Mouse (Mus musculus): ENCODE measurements around the gene Adcy9.
"Not testable (repeated sequence)": the region's sequence is repeated elsewhere in the genome, so short reads cannot be mapped to it uniquely, and the experiment has no call there.

Adcy9 gene

GRCm38 (mm10) chr16:4280949-4281348 is 139.3 kb downstream of the Adcy9 start:
- ATAC-seq (ENCODE audit: insufficient number of reproducible peaks, low FRiP score, low TSS enrichment) = no peak

- no peak for ATAC-seq (ENCODE audit: insufficient number of reproducible peaks, low FRiP score, low TSS enrichment)
Measured at GRCm38 (mm10) chr16:4279601-4280000, 140.7 kb downstream of the Adcy9 start.

DNA sequence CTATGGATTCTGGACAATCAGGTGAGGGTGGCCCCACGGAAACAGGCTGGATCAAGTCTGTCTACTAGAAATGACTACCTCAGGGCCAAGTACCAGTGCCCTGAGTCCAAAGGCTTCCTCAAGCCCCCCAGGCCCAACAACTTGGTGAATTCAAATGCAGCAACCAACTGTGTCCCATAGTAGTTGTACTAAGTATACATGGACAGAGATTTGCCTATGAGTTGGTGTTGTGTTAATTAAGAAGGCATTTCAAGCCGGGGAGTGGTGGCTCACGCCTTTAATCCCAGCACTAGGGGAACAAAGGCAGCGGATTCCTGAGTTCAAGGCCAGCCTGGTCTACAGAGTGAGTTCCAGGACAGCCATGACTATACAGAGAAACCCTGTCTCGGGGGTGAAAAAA is 143.7 kb downstream of the Adcy9 start:
- ATAC-seq (ENCODE audit: insufficient number of reproducible peaks, low FRiP score, low TSS enrichment) = no peak

DNA sequence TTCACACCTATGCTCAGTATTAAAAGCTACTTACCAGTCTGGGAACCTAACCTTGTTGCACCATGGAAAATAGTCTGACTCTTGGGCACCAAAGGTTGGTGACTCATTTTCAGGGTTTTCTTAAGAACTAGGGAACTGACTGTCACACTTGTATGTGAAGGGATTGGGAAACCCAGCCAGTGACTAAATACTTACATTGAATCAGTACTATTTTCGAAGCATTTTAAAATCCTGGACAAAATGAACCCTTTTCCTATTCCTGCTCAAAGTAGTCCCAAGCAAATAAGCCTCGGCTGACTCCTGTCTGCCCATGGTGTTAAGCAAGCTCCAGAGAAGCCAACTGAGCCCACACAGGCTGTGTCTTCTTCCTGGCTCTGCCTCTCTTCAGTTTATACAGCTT is 144.1 kb downstream of the Adcy9 start:
- no peak for ATAC-seq (ENCODE audit: insufficient number of reproducible peaks, low FRiP score, low TSS enrichment)

- ATAC-seq (ENCODE audit: insufficient number of reproducible peaks, low FRiP score, low TSS enrichment) = no peak
Measured at GRCm38 (mm10) chr16:4273702-4274476, 146.4 kb downstream of the Adcy9 start.

DNA sequence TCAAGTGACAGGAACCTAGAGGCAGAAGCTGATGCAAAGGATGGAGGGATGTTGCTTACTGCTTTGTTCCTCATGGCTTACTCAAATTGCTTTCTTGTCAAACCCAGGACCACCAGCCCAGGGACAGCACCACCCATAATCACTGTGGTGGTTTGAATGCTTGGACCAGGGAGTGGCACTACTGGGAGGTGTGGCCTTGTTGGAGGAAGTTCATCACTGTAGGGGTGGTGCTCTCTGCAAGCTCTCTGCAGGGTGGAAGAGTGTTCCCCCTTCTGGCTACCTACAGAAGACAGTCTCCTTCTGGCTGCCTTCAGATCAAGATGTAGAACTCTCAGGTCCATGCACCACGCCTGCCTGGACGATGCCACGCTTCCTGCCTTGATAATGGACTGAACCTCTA is 148.0 kb downstream of the Adcy9 start:
- no peak for ATAC-seq (ENCODE audit: insufficient number of reproducible peaks, low FRiP score, low TSS enrichment)

DNA sequence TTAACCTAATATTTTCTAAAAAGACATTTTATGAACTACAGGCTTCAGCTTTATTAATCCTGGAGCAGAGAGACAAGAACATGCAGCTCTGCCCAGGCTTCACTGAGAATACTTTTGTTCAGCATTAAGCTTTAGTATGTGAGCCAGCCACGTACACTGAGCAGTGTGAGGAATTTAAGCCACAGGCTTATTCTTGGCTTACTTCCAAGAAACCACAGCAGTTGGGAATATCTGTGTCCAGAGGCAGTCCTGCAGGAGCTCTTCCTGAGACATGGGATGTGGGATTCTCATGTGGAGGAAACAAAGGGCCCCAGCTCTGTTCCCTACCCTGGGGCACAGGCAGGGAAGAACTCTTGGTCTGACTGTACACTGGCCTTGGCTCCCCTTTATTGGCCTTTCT is 149.4 kb downstream of the Adcy9 start:
- no peak for ATAC-seq (ENCODE audit: insufficient number of reproducible peaks, low FRiP score, low TSS enrichment)

DNA sequence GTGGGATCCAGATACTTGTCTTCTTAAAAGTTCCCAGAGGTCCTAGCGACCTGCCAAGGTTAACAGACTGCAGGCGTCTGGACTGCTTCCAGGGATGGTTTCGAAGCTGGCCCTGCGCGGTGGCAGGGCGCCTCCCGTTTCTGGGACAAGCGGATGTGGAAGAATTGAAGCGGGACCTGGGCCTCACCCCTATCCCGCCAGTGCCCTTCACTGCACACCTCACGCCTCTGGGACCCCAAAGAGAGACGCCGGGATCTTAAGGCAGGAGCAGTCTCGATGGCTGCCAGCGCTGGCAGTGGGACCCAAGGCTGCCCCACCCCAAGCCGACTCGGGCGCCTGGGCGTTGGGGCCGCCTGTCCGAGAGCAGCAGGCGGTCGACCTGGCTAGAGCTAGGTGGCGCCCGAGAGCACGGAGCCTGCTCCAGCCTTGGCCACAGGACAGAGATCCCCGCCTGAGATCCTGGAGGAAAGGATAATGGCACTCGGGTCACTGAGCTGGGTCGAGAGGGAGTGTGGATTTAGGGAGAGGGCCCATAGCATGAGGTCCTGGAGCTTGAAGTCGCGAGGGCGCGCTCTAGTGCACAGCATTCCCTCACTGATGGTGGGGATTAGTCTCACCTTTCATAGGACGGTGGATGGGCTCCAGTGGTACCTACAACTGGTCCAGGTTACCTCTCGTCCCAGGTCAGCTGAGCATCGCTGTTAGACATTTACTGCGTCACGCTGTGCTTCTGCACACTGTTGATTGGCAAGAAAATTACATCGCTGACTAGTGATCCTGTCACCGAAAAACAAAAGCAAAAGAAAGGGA is 152.2 kb downstream of the Adcy9 start:
- ATAC-seq (ENCODE audit: insufficient number of reproducible peaks, low FRiP score, low TSS enrichment) = peak; percentile 88

DNA sequence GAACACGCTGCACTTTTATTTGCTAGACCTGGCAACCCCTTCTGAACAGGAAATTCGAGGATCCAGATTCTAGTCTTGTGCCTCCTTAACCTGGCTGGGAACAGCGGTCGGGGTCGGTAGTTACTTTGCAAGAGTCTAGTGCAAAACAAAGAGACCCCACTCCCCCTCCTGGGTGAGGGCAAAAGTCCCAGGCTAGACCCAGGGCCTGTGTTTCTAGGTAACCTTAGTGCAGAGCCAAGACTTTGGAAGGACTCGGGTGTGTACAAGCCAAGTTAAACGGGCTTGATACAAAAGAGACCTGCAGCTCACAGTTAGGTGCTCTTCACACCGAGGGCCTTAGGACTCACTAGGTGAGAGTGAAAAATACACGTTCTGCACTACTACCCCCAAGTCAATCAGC is 152.8 kb downstream of the Adcy9 start:
- no peak for ATAC-seq (ENCODE audit: insufficient number of reproducible peaks, low FRiP score, low TSS enrichment)

- no peak for ATAC-seq (ENCODE audit: insufficient number of reproducible peaks, low FRiP score, low TSS enrichment)
Measured at GRCm38 (mm10) chr16:4265351-4265750, 154.9 kb downstream of the Adcy9 start.

DNA sequence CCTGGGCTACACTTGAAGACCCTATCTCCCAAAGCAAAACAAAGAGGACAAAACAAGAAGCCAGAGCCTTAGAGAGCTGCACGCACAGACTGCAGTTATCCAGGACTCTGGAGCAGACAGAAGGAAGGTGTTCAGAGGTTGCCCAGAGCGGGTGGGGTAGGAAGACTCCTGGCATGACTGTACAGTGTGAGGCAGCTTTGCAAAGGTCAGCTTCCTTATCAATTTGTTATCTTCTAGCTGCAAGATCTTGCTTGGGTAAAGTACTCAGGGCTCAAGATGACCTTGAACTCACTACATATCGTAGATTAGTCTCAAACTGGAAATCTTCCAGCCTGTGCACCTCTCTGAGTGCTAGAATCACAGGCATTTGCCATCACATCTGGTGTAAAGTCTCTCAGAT is 156.8 kb downstream of the Adcy9 start:
- ATAC-seq (ENCODE audit: insufficient number of reproducible peaks, low FRiP score, low TSS enrichment) = no peak

DNA sequence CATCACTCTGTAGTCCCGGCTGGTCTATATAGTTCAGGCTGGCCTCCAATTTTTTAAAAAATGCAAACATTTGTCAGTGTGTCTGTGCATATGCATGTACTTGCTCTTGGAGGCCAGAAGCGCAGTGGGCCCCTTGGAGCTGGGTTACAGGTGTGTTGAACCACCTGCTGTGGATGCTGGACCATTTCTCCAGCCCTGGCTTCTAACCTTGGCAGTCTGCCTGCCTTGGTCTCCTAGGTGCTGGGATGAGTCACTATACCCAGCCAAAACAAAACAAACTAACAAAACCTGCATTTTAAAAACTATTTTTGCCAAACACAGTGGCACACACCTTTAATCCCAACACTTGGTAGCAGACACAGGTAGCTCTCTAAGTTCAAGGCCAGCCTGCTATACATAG is 162.8 kb downstream of the Adcy9 start:
- ATAC-seq (ENCODE audit: insufficient number of reproducible peaks, low FRiP score, low TSS enrichment) = no peak

DNA sequence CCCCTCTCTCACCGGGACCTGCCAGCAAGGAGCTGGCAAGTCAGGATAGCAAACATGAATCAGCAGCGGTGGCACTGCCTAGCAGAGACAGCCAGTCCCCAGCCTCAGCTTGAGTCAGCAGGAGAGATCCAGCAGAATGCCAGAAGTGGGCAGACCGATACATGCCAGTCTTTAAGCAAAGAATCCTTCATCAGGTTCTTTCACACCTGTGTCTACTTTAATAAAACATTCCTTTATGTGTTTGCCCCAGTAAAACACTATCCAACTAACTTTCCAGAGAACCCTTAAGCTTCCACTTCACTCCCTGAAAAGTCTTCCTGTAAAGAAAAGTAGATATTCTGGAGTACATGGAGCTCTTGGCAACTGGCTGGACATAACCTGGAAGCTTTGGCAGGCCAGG is 171.5 kb downstream of the Adcy9 start:
- no peak for ATAC-seq (ENCODE audit: insufficient number of reproducible peaks, low FRiP score, low TSS enrichment)

- not testable (repeated sequence) for ATAC-seq (ENCODE audit: insufficient number of reproducible peaks, low FRiP score, low TSS enrichment)
Measured at GRCm38 (mm10) chr16:4245241-4245640, 175.1 kb downstream of the Adcy9 start.
